Mouse (Mus musculus): Measurements from ENCODE around the gene Ablim1. TPM values are rescaled to one million over a fixed set of nuclear protein-coding genes. Genes with fewer than 3 reads are reported as not detected.

Ablim1 gene
- total and polyA plus RNA-seq, 2 experiments from 2014 or later = 44.7 to 71.7 TPM

DNA sequence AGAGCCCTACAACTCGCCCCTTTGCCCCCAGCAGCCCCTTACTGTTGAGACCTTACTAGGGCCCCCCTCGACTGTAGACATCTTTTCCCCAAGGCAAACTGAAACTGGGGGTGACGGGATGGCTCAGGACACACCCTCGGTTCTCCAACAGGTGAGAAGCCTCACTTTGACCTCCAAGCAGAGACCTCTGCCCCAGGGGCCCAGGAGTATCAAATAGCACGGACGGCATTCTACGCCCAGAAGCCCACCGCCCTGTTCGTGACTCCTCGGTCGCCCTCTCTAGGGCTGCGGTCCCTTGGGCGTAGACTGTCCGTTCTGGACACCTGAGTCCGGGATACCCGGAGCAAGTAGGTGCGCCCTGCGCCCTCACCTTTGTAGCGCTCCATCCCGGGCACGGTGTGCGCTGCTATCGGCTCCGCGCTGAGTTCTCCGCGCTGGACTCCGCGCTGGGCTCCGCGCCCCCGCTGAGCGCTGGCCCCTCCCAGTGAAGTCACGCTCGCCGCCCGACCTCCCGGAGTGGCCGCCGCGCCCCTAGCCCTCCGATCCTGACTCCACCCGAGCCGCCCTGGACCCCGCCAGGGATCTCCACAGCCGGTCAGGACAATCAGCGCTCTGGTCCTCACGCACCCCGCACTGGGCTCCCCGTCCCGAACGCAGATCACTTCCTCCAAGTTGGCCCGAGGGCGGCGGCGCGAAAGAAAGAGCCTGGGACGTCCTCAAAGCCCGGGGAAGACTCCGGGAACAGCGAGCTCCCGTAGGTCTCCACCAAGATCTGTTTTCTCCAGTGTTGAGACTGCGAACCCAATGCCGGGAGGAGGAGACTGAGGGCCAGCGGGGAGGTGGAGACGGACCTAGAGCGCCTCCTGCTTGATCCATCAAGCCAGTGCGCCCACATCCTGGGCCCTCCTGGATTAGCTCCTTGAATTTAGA lies 306.7 kb downstream of the Ablim1 start, which contains the start of gene Afap1l2:
Gene Afap1l2, minus strand, starts transcription at position 448 of the 930 bp plus-strand sequence.
- ATAC-seq = peak; percentile 52
- DNase-seq (ENCODE audit: low spot score) = peak; percentile 43
- H3K9ac ChIP-seq (replicated peaks; ENCODE audit: low read length) = peak within 1 kb of the TSS; percentile 63
- H3K27ac ChIP-seq = peak within 1 kb of the TSS; percentile 60
- H3K9me3 ChIP-seq (ENCODE audit: low read length) = no peaks in the 10 kb centered on the region
- H3K4me2 ChIP-seq (ENCODE audit: low read depth, low read length) = peak within 1 kb of the TSS; percentile 89
- H3K4me3 ChIP-seq (ENCODE audit: low read length) = peak within 1 kb of the TSS; percentile 55
- WGBS = 4% methylated on average over 68 of the region's 68 CpGs
- H3K4me1 ChIP-seq (ENCODE audit: insufficient read depth, low read length) = peaks cover 34% of the 10 kb centered on the region
- no peaks in the 10 kb centered on the region for H3K36me3 ChIP-seq (ENCODE audit: insufficient read depth, low read length)
- peaks cover 18% of the 10 kb centered on the region for H3K27me3 ChIP-seq (ENCODE audit: insufficient read depth, low read length)
- peak; percentile 63 for TF ChIP-seq CTCF (IDR thresholded peaks at IDR 0.05; ENCODE audit: low read depth)

GRCm38 (mm10) chr19:57007291-57007690 lies 307.4 kb downstream of the Ablim1 start:
- no peaks in the 10 kb centered on the region for H3K36me3 ChIP-seq (ENCODE audit: insufficient read depth, low read length)
- peak; percentile 31 for TF ChIP-seq CTCF (IDR thresholded peaks at IDR 0.05; ENCODE audit: low read depth)
- H3K4me2 ChIP-seq (ENCODE audit: low read depth, low read length) = peak overlapping the region; percentile 89
- DNase-seq (ENCODE audit: low spot score) = peak; percentile 53
- H3K27ac ChIP-seq = peak overlapping the region; percentile 60
- H3K9me3 ChIP-seq (ENCODE audit: low read length) = no peaks in the 10 kb centered on the region
- 36% methylated on average over 16 of the region's 16 CpGs for WGBS
- H3K9ac ChIP-seq (replicated peaks; ENCODE audit: low read length) = peak overlapping the region; percentile 63
- H3K4me1 ChIP-seq (ENCODE audit: insufficient read depth, low read length) = peaks cover 35% of the 10 kb centered on the region
- no peak for ATAC-seq
- H3K27me3 ChIP-seq (ENCODE audit: insufficient read depth, low read length) = peaks cover 18% of the 10 kb centered on the region
- H3K4me3 ChIP-seq (ENCODE audit: low read length) = peak overlapping the region; percentile 55

- 48% methylated on average over 13 of the region's 13 CpGs for WGBS
- Histone ChIP-seq H3K27ac (peak overlapping the region; percentile 60; the same call in 1 of the 2 replicates), H3K4me1 (ENCODE audit: insufficient read depth, low read length) (peaks cover 35% of the 10 kb centered on the region), H3K9me3 (ENCODE audit: low read length) (no peaks in the 10 kb centered on the region), H3K4me3 (ENCODE audit: low read length) (peak overlapping the region; percentile 55), H3K4me2 (ENCODE audit: low read depth, low read length) (peak overlapping the region; percentile 89), H3K27me3 (ENCODE audit: insufficient read depth, low read length) (peaks cover 18% of the 10 kb centered on the region), H3K9ac (replicated peaks; ENCODE audit: low read length) (peak overlapping the region; percentile 63), H3K36me3 (ENCODE audit: insufficient read depth, low read length) (no peaks in the 10 kb centered on the region)
- no peak for DNase-seq (ENCODE audit: low spot score)
- TF ChIP-seq CTCF (IDR thresholded peaks at IDR 0.05; ENCODE audit: low read depth) = no peak
- ATAC-seq = no peak
Measured at GRCm38 (mm10) chr19:57006841-57007240, 307.9 kb downstream of the Ablim1 start.

- Histone ChIP-seq H3K4me3 (ENCODE audit: low read length) (no peak overlapping the region), H3K4me2 (ENCODE audit: low read depth, low read length) (0 out of 2 replicates have a peak overlapping the region, but pooled peaks have one; percentile 6), H3K27me3 (ENCODE audit: insufficient read depth, low read length) (peaks cover 18% of the 10 kb centered on the region), H3K9ac (replicated peaks; ENCODE audit: low read length) (no peak overlapping the region), H3K36me3 (ENCODE audit: insufficient read depth, low read length) (no peaks in the 10 kb centered on the region), H3K4me1 (ENCODE audit: insufficient read depth, low read length) (peaks cover 33% of the 10 kb centered on the region), H3K27ac (no peak overlapping the region), H3K9me3 (ENCODE audit: low read length) (no peaks in the 10 kb centered on the region)
- DNase-seq (ENCODE audit: low spot score) (no peak), ATAC-seq (no peak)
- TF ChIP-seq CTCF (IDR thresholded peaks at IDR 0.05; ENCODE audit: low read depth) = no peak
- 81% methylated on average over 4 of the region's 4 CpGs for WGBS
Measured at GRCm38 (mm10) chr19:57005062-57005461, 309.7 kb downstream of the Ablim1 start.

DNA sequence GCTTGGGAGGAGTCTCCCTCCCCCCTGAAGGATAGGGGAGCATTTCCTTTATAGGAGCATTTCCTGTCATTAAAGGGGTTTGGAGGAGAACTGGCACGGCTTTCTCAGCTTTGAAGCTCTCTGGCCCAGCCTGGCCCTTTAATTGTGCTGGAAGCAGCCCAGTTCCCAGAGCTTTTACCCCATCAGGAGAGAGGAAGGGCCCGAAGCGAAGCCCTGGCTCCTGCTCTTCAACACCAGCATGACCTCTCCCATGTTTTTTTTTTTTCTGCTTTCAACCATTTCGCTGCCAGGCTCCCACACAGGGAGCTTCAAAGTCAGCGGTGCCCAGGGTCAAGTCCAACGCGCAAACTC lies 311.3 kb downstream of the Ablim1 start:
- Histone ChIP-seq H3K4me2 (ENCODE audit: low read depth, low read length) (peak overlapping the region; percentile 43), H3K36me3 (ENCODE audit: insufficient read depth, low read length) (no peaks in the 10 kb centered on the region), H3K4me1 (ENCODE audit: insufficient read depth, low read length) (peaks cover 35% of the 10 kb centered on the region), H3K27ac (peak overlapping the region; percentile 54; the same call in 1 of the 2 replicates), H3K4me3 (ENCODE audit: low read length) (no peak overlapping the region), H3K27me3 (ENCODE audit: insufficient read depth, low read length) (peaks cover 16% of the 10 kb centered on the region), H3K9me3 (ENCODE audit: low read length) (no peaks in the 10 kb centered on the region), H3K9ac (replicated peaks; ENCODE audit: low read length) (no peak overlapping the region)
- peak; percentile 82 for DNase-seq (ENCODE audit: low spot score)
- peak; percentile 37; the same call in 1 of the 2 replicates for ATAC-seq
- WGBS = 21% methylated on average over 7 of the region's 7 CpGs
- no peak for TF ChIP-seq CTCF (IDR thresholded peaks at IDR 0.05; ENCODE audit: low read depth)

DNA sequence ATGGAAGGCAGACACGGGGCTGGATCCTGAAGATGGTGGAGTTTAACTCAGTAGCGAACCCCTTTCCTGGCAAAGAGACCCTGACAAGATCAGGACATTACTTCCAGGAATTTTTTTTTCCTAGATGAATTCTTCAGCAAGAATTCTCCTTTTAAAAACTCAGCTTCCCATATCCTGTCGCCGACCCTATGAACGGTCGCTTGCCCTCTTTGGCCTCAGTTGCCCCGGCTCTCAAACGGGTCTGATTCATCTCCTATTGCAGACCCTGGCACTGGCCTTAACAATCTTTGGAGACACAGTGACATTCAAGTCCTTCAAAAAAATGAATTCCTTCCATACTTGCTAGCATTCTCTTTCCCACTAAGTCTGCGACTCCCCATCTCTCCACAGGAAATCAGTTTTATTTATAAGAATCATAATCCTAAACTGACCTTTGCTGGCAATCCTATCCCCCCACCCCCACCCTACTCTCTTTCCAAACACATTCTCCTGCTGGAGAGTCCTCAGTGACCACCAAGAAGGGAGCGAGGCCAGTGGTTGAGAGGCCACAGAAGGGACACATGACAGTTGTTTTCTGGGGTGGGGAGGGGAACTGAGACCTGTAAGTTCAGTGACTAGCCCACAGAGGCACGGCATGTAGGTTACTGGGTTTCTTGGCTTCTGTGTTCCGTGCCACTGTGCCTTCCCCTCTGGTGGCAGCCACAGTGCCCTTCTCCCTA lies 311.8 kb downstream of the Ablim1 start:
- ATAC-seq = no peak
- H3K27ac ChIP-seq = peak overlapping the region; percentile 54; the same call in 1 of the 2 replicates
- no peak for DNase-seq (ENCODE audit: low spot score)

More for the DNA sequence above, 311.8 kb downstream of the Ablim1 start:
- 71% methylated on average over 12 of the region's 12 CpGs for WGBS
- TF ChIP-seq CTCF (IDR thresholded peaks at IDR 0.05; ENCODE audit: low read depth) = no peak; the same call in 1 of the 2 replicates
- peaks cover 30% of the 10 kb centered on the region for H3K4me1 ChIP-seq (ENCODE audit: insufficient read depth, low read length)
- no peaks in the 10 kb centered on the region for H3K9me3 ChIP-seq (ENCODE audit: low read length)
- H3K9ac ChIP-seq (replicated peaks; ENCODE audit: low read length) = no peak overlapping the region
- no peaks in the 10 kb centered on the region for H3K36me3 ChIP-seq (ENCODE audit: insufficient read depth, low read length)
- H3K4me2 ChIP-seq (ENCODE audit: low read depth, low read length) = 0 out of 2 replicates have a peak overlapping the region, but pooled peaks have one; percentile 43
- H3K27me3 ChIP-seq (ENCODE audit: insufficient read depth, low read length) = peaks cover 11% of the 10 kb centered on the region
- H3K4me3 ChIP-seq (ENCODE audit: low read length) = no peak overlapping the region

All from hindbrain, postnatal 0 days (tissue).